In genomic region chr10:80069948-80070450, GRCm38 (mm10) we compare ENCODE assay signal across 18 mouse cellular contexts. TPM values are rescaled to one million over a fixed set of nuclear protein-coding genes. Genes with fewer than 3 reads are reported as not detected.
DNase-seq lines count a peak whose midpoint lies in the region; ATAC-seq and TF ChIP-seq lines count a peak whose summit lies in the region.
"Had no signal": no experiment of that assay in that cellular context is flagged by ENCODE, and none has a peak within 500 bp of the region (broad histone marks: within the 10 kb centered on the region; RNA-seq: fewer than 3 reads in every experiment).

No protein-coding gene starts in this region.

- H3K4me2 ChIP-seq in heart, embryonic 12.5 days: no peak overlapping the region
- no peak overlapping the region for H3K4me2 ChIP-seq in liver, embryonic 13.5 days
- H3K4me2 ChIP-seq in myocyte (ENCODE audit: low read depth): no peak overlapping the region
- H3K4me2 ChIP-seq: limb, embryonic 12.5 days; lung, embryonic 15.5 days had no signal

- H3K79me2 ChIP-seq in myocyte (ENCODE audit: control insufficient read depth, insufficient read depth): no peaks in the 10 kb centered on the region

- H3ac ChIP-seq in myocyte (ENCODE audit: control insufficient read depth, insufficient read length): no peak overlapping the region

- 81% methylated on average over 4 of the region's 4 CpGs for WGBS in heart, embryonic 12.5 days
- WGBS in liver, embryonic 13.5 days (ENCODE audit: insufficient replicate concordance): 83% methylated on average over 4 of the region's 4 CpGs

- peaks cover 36% of the 10 kb centered on the region for H3K36me3 ChIP-seq in heart, embryonic 12.5 days
- peaks cover 94% of the 10 kb centered on the region for H3K36me3 ChIP-seq in megakaryocyte, embryonic 14.5 days (replicated peaks; ENCODE audit: low read length)
- peaks cover 53% of the 10 kb centered on the region for H3K36me3 ChIP-seq in liver, embryonic 13.5 days
- peaks cover 3% of the 10 kb centered on the region for H3K36me3 ChIP-seq in myocyte (ENCODE audit: control insufficient read depth, insufficient read depth)
- H3K36me3 ChIP-seq: lung, embryonic 15.5 days had no signal

- no peak overlapping the region for H3K9ac ChIP-seq in heart, embryonic 12.5 days
- H3K9ac ChIP-seq in liver, embryonic 13.5 days: no peak overlapping the region; the same call in 1 of the 2 replicates
- H3K9ac ChIP-seq: limb, embryonic 12.5 days; lung, embryonic 15.5 days had no signal

- H3K4me3 ChIP-seq in heart, embryonic 12.5 days: no peak overlapping the region
- H3K4me3 ChIP-seq in megakaryocyte, embryonic 14.5 days (replicated peaks): peak overlapping the region; percentile 88
- no peak overlapping the region for H3K4me3 ChIP-seq in liver, embryonic 13.5 days (replicated peaks)
- H3K4me3 ChIP-seq in myocyte: no peak overlapping the region
- H3K4me3 ChIP-seq: limb, embryonic 12.5 days; lung, embryonic 15.5 days had no signal

- no peaks in the 10 kb centered on the region for H3K9me3 ChIP-seq in heart, embryonic 12.5 days (replicated peaks)
- no peaks in the 10 kb centered on the region for H3K9me3 ChIP-seq in megakaryocyte, embryonic 14.5 days
- no peaks in the 10 kb centered on the region for H3K9me3 ChIP-seq in liver, embryonic 13.5 days (replicated peaks)
- H3K9me3 ChIP-seq: G1E; limb, embryonic 12.5 days; lung, embryonic 15.5 days had no signal

- no peak overlapping the region for H3K27ac ChIP-seq in heart, embryonic 12.5 days (ENCODE audit: poor library complexity, severe bottlenecking)
- peak overlapping the region; percentile 97 for H3K27ac ChIP-seq in liver, embryonic 13.5 days

- peak; percentile 91 for DNase-seq in heart, adult 11 months
- DNase-seq in liver, embryonic 13.5 days: no peak
- DNase-seq: cerebellum, postnatal 10 days; heart, adult 18-20 months; kidney, adult 11 months; kidney, postnatal 14 days; right cerebral cortex, postnatal 4 days; thymus, postnatal 36 days had no signal

- no peaks in the 10 kb centered on the region for H3K27me3 ChIP-seq in heart, embryonic 12.5 days (replicated peaks)
- H3K27me3 ChIP-seq in megakaryocyte, embryonic 14.5 days (replicated peaks): no peaks in the 10 kb centered on the region
- H3K27me3 ChIP-seq in liver, embryonic 13.5 days: no peaks in the 10 kb centered on the region
- no peaks in the 10 kb centered on the region for H3K27me3 ChIP-seq in myocyte (ENCODE audit: control insufficient read depth, insufficient read depth, insufficient read length)
- H3K27me3 ChIP-seq: limb, embryonic 12.5 days; lung, embryonic 15.5 days had no signal

- no peak for ATAC-seq in heart, embryonic 12.5 days (ENCODE audit: insufficient number of reproducible peaks, low FRiP score)
- no peak for ATAC-seq in megakaryocyte, adult 5-6 weeks (ENCODE audit: poor library complexity, severe bottlenecking)
- no peak for ATAC-seq in liver, embryonic 13.5 days (ENCODE audit: low read depth)
- no peak for ATAC-seq in megakaryocyte-erythroid progenitor cell, adult 5-6 weeks (replicated peaks; ENCODE audit: low FRiP score, low TSS enrichment, poor library complexity, severe bottlenecking)
- ATAC-seq: forebrain, embryonic 16.5 days; hindbrain, postnatal 0 days had no signal

- H3K4me1 ChIP-seq in heart, embryonic 12.5 days (replicated peaks): peaks cover 47% of the 10 kb centered on the region
- peaks cover 94% of the 10 kb centered on the region for H3K4me1 ChIP-seq in megakaryocyte, embryonic 14.5 days
- H3K4me1 ChIP-seq in liver, embryonic 13.5 days (replicated peaks): peaks cover 58% of the 10 kb centered on the region

- no peak for TF ChIP-seq POLR2A in myocyte (IDR thresholded peaks at IDR 0.05; ENCODE audit: insufficient read length, low read depth)

TF ChIP-seq in myocyte, 11 proteins besides CTCF, POLR2A, EP300 and RAD21:
- no peak for TF ChIP-seq E2F4 (IDR thresholded peaks at IDR 0.05; ENCODE audit: insufficient read depth)
- TF ChIP-seq SRF (IDR thresholded peaks at IDR 0.05; ENCODE audit: control insufficient read depth, insufficient read length, low read depth): peak; percentile 44

RNA-seq across cellular contexts. Expression of gene Gpx4, which starts 23.0 kb away (rescaled TPM):
- 677 and 717 TPM in 2 replicates for polyA plus RNA-seq in heart, embryonic 12.5 days (2016; fragmentation: Nextera tagmentation; extraction: Ambion mirVana)
- 3,942 and 9,172 TPM in 2 replicates for polyA plus RNA-seq in megakaryocyte, embryonic 14.5 days (2012; ENCODE audit: insufficient read depth, low replicate concordance)
- total RNA-seq in megakaryocyte, adult 5-6 weeks (2015): 259 and 303 TPM in 2 replicates
- 375 and 378 TPM in 2 replicates for total RNA-seq in megakaryocyte, adult 5-6 weeks (2017)
- 677 TPM in 2 replicates for polyA plus RNA-seq in liver, embryonic 13.5 days (2015; fragmentation: Nextera tagmentation; extraction: Ambion mirVana)
- 1,278 TPM for polyA plus RNA-seq in myocyte (2012; fragmentation: generic; extraction: Trizol)
- 566 and 603 TPM in 2 replicates for total RNA-seq in megakaryocyte-erythroid progenitor cell, adult 5-6 weeks (2014; fragmentation: Nextera tagmentation)
- total RNA-seq in megakaryocyte-erythroid progenitor cell, adult 5-6 weeks (2017): 483 and 498 TPM in 2 replicates

RNA-seq across cellular contexts. Expression of gene Polr2e, which starts 30.4 kb away (rescaled TPM):
- polyA plus RNA-seq in heart, embryonic 12.5 days (2016; fragmentation: Nextera tagmentation; extraction: Ambion mirVana): 132 and 135 TPM in 2 replicates
- 147 and 260 TPM in 2 replicates for polyA plus RNA-seq in megakaryocyte, embryonic 14.5 days (2012; ENCODE audit: insufficient read depth, low replicate concordance)
- 70.2 and 70.7 TPM in 2 replicates for total RNA-seq in megakaryocyte, adult 5-6 weeks (2015)
- total RNA-seq in megakaryocyte, adult 5-6 weeks (2017): 58.4 and 69.2 TPM in 2 replicates
- 120 and 122 TPM in 2 replicates for polyA plus RNA-seq in liver, embryonic 13.5 days (2015; fragmentation: Nextera tagmentation; extraction: Ambion mirVana)
- 209 TPM for polyA plus RNA-seq in myocyte (2012; fragmentation: generic; extraction: Trizol)
- 145 and 157 TPM in 2 replicates for total RNA-seq in megakaryocyte-erythroid progenitor cell, adult 5-6 weeks (2014; fragmentation: Nextera tagmentation)
- 142 and 150 TPM in 2 replicates for total RNA-seq in megakaryocyte-erythroid progenitor cell, adult 5-6 weeks (2017)

RNA-seq across cellular contexts. Expression of gene Sbno2, which starts 35.4 kb away (rescaled TPM):
- polyA plus RNA-seq in heart, embryonic 12.5 days (2016; fragmentation: Nextera tagmentation; extraction: Ambion mirVana): 13.0 and 14.6 TPM in 2 replicates
- 151 and 347 TPM in 2 replicates for polyA plus RNA-seq in megakaryocyte, embryonic 14.5 days (2012; ENCODE audit: insufficient read depth, low replicate concordance)
- 32.4 and 33.0 TPM in 2 replicates for total RNA-seq in megakaryocyte, adult 5-6 weeks (2015)
- 41.9 and 46.7 TPM in 2 replicates for total RNA-seq in megakaryocyte, adult 5-6 weeks (2017)
- polyA plus RNA-seq in liver, embryonic 13.5 days (2015; fragmentation: Nextera tagmentation; extraction: Ambion mirVana): 9.2 and 9.9 TPM in 2 replicates
- 44.6 TPM for polyA plus RNA-seq in myocyte (2012; fragmentation: generic; extraction: Trizol)
- 34.4 and 39.7 TPM in 2 replicates for total RNA-seq in megakaryocyte-erythroid progenitor cell, adult 5-6 weeks (2014; fragmentation: Nextera tagmentation)
- total RNA-seq in megakaryocyte-erythroid progenitor cell, adult 5-6 weeks (2017): 12.1 and 12.9 TPM in 2 replicates

RNA-seq across cellular contexts. Expression of gene Stk11, which starts 45.6 kb away (rescaled TPM):
- polyA plus RNA-seq in heart, embryonic 12.5 days (2016; fragmentation: Nextera tagmentation; extraction: Ambion mirVana): 10.8 and 13.8 TPM in 2 replicates
- 153 and 200 TPM in 2 replicates for polyA plus RNA-seq in megakaryocyte, embryonic 14.5 days (2012; ENCODE audit: insufficient read depth, low replicate concordance)
- total RNA-seq in megakaryocyte, adult 5-6 weeks (2015): 58.0 and 60.7 TPM in 2 replicates
- total RNA-seq in megakaryocyte, adult 5-6 weeks (2017): 142 and 146 TPM in 2 replicates
- polyA plus RNA-seq in liver, embryonic 13.5 days (2015; fragmentation: Nextera tagmentation; extraction: Ambion mirVana): 16.2 and 18.3 TPM in 2 replicates
- 150 TPM for polyA plus RNA-seq in myocyte (2012; fragmentation: generic; extraction: Trizol)
- 152 and 213 TPM in 2 replicates for total RNA-seq in megakaryocyte-erythroid progenitor cell, adult 5-6 weeks (2014; fragmentation: Nextera tagmentation)
- 116 and 174 TPM in 2 replicates for total RNA-seq in megakaryocyte-erythroid progenitor cell, adult 5-6 weeks (2017)

RNA-seq across cellular contexts. Expression of gene Arhgap45, which starts 53.5 kb away (rescaled TPM):
- 7.5 and 8.5 TPM in 2 replicates for polyA plus RNA-seq in heart, embryonic 12.5 days (2016; fragmentation: Nextera tagmentation; extraction: Ambion mirVana)
- 375 and 477 TPM in 2 replicates for polyA plus RNA-seq in megakaryocyte, embryonic 14.5 days (2012; ENCODE audit: insufficient read depth, low replicate concordance)
- total RNA-seq in megakaryocyte, adult 5-6 weeks (2015): 135 and 140 TPM in 2 replicates
- total RNA-seq in megakaryocyte, adult 5-6 weeks (2017): 235 and 237 TPM in 2 replicates
- polyA plus RNA-seq in liver, embryonic 13.5 days (2015; fragmentation: Nextera tagmentation; extraction: Ambion mirVana): 14.3 and 14.9 TPM in 2 replicates
- polyA plus RNA-seq in myocyte (2012; fragmentation: generic; extraction: Trizol): 0.53 TPM
- total RNA-seq in megakaryocyte-erythroid progenitor cell, adult 5-6 weeks (2014; fragmentation: Nextera tagmentation): 76.2 and 103 TPM in 2 replicates
- total RNA-seq in megakaryocyte-erythroid progenitor cell, adult 5-6 weeks (2017): 52.8 and 64.4 TPM in 2 replicates
